Mouse (Mus musculus): ENCODE measurements at regions not wholly inside any gene's neighbourhood (a gene's known extent, or its start where the extent isn't known, plus 50 kb on each side); places are given as distances from the start of the nearest gene placed in this dataset.

- no peak for ATAC-seq (ENCODE audit: poor library complexity, severe bottlenecking)
Observed at GRCm38 (mm10) chr9:76896347-76896746, 149.2 kb downstream of the Tinag start.

DNA sequence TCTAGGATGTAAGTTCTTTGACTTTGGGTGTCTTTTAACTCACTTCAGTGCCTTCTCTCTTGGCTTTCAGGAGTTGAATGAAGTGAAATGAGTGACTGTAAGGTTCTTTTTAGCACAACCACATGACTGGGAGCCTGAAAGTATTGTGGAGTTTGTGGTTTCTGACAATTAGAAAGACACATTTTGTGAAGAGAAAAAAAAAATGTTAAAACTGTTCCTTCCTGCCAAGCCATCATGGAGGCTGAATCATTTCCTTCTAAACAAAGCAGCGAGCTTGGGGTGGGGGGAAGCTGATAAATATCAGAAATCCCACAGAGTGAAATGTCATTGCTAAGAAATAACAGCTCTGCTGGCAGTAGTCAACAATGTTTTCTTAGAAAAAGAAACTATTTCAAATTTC lies 163.8 kb downstream of the Tinag start:
- ATAC-seq (ENCODE audit: poor library complexity, severe bottlenecking): no peak

- ATAC-seq (ENCODE audit: poor library complexity, severe bottlenecking): peak; percentile 87
Observed at GRCm38 (mm10) chr9:76876020-76876419, 169.6 kb downstream of the Tinag start.

GRCm38 (mm10) chr9:76872418-76872817 lies 173.2 kb downstream of the Tinag start:
- ATAC-seq (ENCODE audit: poor library complexity, severe bottlenecking): no peak

DNA sequence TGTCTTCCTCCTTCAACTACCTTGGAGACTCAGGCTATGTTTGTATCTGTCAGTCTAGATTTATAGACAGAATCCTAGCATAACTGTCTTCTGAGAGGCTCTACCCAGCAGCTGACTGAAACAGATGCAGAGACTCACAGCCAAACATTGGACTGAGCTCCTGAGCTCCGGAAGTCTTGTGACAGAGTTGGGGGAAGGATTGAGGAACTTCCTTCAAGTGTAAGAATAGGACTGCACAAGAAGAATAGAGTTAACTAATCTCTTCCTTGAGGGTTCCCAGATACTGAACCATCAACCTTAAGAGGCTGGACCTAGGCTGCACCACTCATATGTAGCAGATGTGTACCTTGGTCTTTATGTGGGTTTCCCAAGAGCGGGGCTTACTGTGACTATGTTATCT lies 176.0 kb downstream of the Tinag start:
- peak; percentile 87 for ATAC-seq (ENCODE audit: poor library complexity, severe bottlenecking)

GRCm38 (mm10) chr9:76868633-76869032 lies 177.0 kb downstream of the Tinag start:
- ATAC-seq (ENCODE audit: poor library complexity, severe bottlenecking): peak; percentile 81

DNA sequence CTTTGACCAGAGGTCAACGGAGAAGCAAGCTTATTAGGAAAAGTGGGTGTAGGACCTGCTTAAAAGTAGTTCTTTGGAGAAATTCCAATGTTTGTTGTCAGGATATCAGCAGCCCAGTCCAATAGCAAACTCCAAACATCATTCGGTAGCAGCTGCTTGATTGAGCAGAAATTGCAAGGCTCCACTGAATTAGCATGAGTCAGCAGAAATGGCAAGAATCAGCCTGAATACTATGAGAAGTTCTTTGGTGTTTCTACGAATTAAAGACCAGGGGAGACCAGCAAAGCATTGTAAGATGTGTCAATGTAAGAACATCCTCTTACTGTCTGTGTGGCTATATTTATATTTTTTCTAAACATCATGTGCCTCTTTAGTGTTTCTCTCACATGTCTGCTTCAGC lies 223.4 kb downstream of the Tinag start:
- no peak for ATAC-seq (ENCODE audit: poor library complexity, severe bottlenecking)

GRCm38 (mm10) chr9:76794951-76795350 lies 228.0 kb upstream of the Fam83b start:
- no peak for ATAC-seq (ENCODE audit: poor library complexity, severe bottlenecking)

GRCm38 (mm10) chr9:76788654-76789053 lies 221.7 kb upstream of the Fam83b start:
- no peak for ATAC-seq (ENCODE audit: poor library complexity, severe bottlenecking)
